Comparison of ENCODE assay signal across 9 mouse cellular contexts in the genomic region with DNA sequence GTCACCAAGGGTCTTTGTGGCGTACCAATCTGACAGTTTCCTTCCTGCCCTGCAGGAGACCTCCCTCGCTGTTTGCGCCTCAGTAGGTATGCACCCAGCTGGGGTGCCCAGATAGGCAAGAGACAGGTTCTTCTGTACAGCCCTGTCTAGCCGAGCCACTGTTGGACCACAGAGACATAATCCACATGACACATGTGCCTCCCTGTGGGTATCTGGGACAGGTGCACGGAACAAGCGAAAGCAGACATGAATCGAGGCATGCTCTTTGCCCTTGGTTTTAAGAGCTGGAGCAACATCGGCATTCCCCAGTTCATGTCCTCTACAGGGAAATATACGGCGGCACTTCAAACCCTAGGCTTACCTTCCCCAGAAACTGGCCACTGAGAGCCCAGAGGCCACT. TPM values are rescaled to one million over a fixed set of nuclear protein-coding genes. Genes with fewer than 3 reads are reported as not detected.
DNase-seq lines count a peak whose midpoint lies in the region; ATAC-seq lines count a peak whose summit lies in the region.
"Had no signal": no experiment of that assay in that cellular context is flagged by ENCODE, and none has a peak within 500 bp of the region (broad histone marks: within the 10 kb centered on the region; RNA-seq: fewer than 3 reads in every experiment).

No protein-coding gene starts in this region.

- H3K27me3 ChIP-seq in kidney, embryonic 15.5 days: peaks cover 46% of the 10 kb centered on the region
- peaks cover 42% of the 10 kb centered on the region for H3K27me3 ChIP-seq in hindbrain, embryonic 12.5 days
- H3K27me3 ChIP-seq in midbrain, embryonic 14.5 days (ENCODE audit: control insufficient read depth, insufficient read depth, low read length): peaks cover 23% of the 10 kb centered on the region

- DNase-seq in kidney, postnatal 36 days: no peak
- DNase-seq in brain, adult 2 months (ENCODE audit: low read depth, low spot score): peak; percentile 52
- DNase-seq in midbrain, embryonic 14.5 days: peak; percentile 46
- no peak for DNase-seq in cerebellum, adult 11 months
- no peak for DNase-seq in adrenal gland, postnatal 10 days

- H3K27ac ChIP-seq in kidney, embryonic 15.5 days: no peak overlapping the region
- no peak overlapping the region for H3K27ac ChIP-seq in hindbrain, embryonic 12.5 days
- no peak overlapping the region for H3K27ac ChIP-seq in midbrain, embryonic 14.5 days (replicated peaks; ENCODE audit: low read depth, low read length)
- H3K27ac ChIP-seq: limb, embryonic 15.5 days had no signal

- H3K9me3 ChIP-seq in kidney, embryonic 15.5 days (replicated peaks): no peaks in the 10 kb centered on the region
- no peaks in the 10 kb centered on the region for H3K9me3 ChIP-seq in hindbrain, embryonic 12.5 days (replicated peaks)
- H3K9me3 ChIP-seq in midbrain, embryonic 14.5 days (ENCODE audit: control insufficient read depth, low read length): no peaks in the 10 kb centered on the region
- H3K9me3 ChIP-seq: limb, embryonic 15.5 days had no signal

- H3K36me3 ChIP-seq in kidney, embryonic 15.5 days: no peaks in the 10 kb centered on the region
- no peaks in the 10 kb centered on the region for H3K36me3 ChIP-seq in hindbrain, embryonic 12.5 days
- H3K36me3 ChIP-seq in midbrain, embryonic 14.5 days (ENCODE audit: control insufficient read depth, insufficient read depth, low read length): no peaks in the 10 kb centered on the region
- H3K36me3 ChIP-seq: limb, embryonic 15.5 days had no signal

- no peak overlapping the region; the same call in 1 of the 2 replicates for H3K4me3 ChIP-seq in kidney, embryonic 15.5 days (replicated peaks)
- H3K4me3 ChIP-seq in hindbrain, embryonic 12.5 days: no peak overlapping the region
- no peak overlapping the region for H3K4me3 ChIP-seq in midbrain, embryonic 14.5 days (replicated peaks; ENCODE audit: low read depth, low read length)

- peaks cover 47% of the 10 kb centered on the region for H3K4me1 ChIP-seq in kidney, embryonic 15.5 days
- H3K4me1 ChIP-seq in hindbrain, embryonic 12.5 days: peaks cover 14% of the 10 kb centered on the region
- peaks cover 15% of the 10 kb centered on the region for H3K4me1 ChIP-seq in midbrain, embryonic 14.5 days (ENCODE audit: control insufficient read depth, insufficient read depth, low read length)

- ATAC-seq in kidney, embryonic 15.5 days (replicated peaks; ENCODE audit: low FRiP score): no peak
- no peak for ATAC-seq in hindbrain, embryonic 12.5 days (ENCODE audit: low FRiP score)
- ATAC-seq in midbrain, embryonic 14.5 days (ENCODE audit: low FRiP score, low TSS enrichment): no peak
- ATAC-seq in monocyte, adult 5-6 weeks (replicated peaks; ENCODE audit: insufficient number of reproducible peaks, low FRiP score, low TSS enrichment, poor library complexity, severe bottlenecking): no peak

- no peak overlapping the region for H3K9ac ChIP-seq in kidney, embryonic 15.5 days
- H3K9ac ChIP-seq in hindbrain, embryonic 12.5 days: no peak overlapping the region
- no peak overlapping the region for H3K9ac ChIP-seq in midbrain, embryonic 14.5 days (replicated peaks; ENCODE audit: low read length)

- H3K4me2 ChIP-seq in kidney, embryonic 15.5 days: peak overlapping the region; percentile 92; the same call in 1 of the 2 replicates
- peak overlapping the region; percentile 78 for H3K4me2 ChIP-seq in hindbrain, embryonic 12.5 days (replicated peaks)
- H3K4me2 ChIP-seq in midbrain, embryonic 14.5 days (ENCODE audit: low read length): peak overlapping the region; percentile 64

- WGBS in kidney, embryonic 15.5 days: 49% methylated on average over 10 of the region's 10 CpGs
- WGBS in hindbrain, embryonic 12.5 days: 67% methylated on average over 10 of the region's 10 CpGs
- WGBS in midbrain, embryonic 14.5 days: 62% methylated on average over 10 of the region's 10 CpGs

RNA-seq across cellular contexts. Expression of a gene that starts 1.2 kb away (rescaled TPM):
- 1.3 and 1.6 TPM in 2 replicates for polyA plus RNA-seq in kidney, embryonic 15.5 days (2015; fragmentation: Nextera tagmentation; extraction: Ambion mirVana)
- 1.5 and 1.6 TPM in 2 replicates for polyA plus RNA-seq in hindbrain, embryonic 12.5 days (2016; fragmentation: Nextera tagmentation; extraction: Ambion mirVana)
- polyA plus RNA-seq in midbrain, embryonic 14.5 days (2014; fragmentation: Nextera tagmentation; extraction: Ambion mirVana): 5.3 and 7.9 TPM in 2 replicates
- total RNA-seq in monocyte, adult 5-6 weeks (2017): not detected in 3 replicates
- under 1 TPM; 0.51 to 0.57 TPM for total RNA-seq in adrenal gland, postnatal 10 days (2021)

Comparison
In these comparisons a context has a peak if more than half of its experiments do, and no peak if none do; other contexts are left out.
1. DNase-seq: peak in brain, adult 2 months (single experiment) and midbrain, embryonic 14.5 days (single experiment); none in kidney, postnatal 36 days (0 of 2), cerebellum, adult 11 months (single experiment) and adrenal gland, postnatal 10 days (single experiment).
2. Peak in every context shown above with its lines, with median percentiles within 50 percentile points of each other: H3K4me2 ChIP-seq.